Mouse (Mus musculus): ENCODE data around the gene Batf2. TPM values are rescaled to one million over a fixed set of nuclear protein-coding genes. Genes with fewer than 3 reads are reported as not detected.

Batf2 gene
- polyA plus RNA-seq, 1 experiment from 2014 or later, result not detected

- Histone ChIP-seq H3K36me3 (ENCODE audit: control insufficient read depth, insufficient read depth, low read length) (peaks cover 13% of the 10 kb centered on the region), H3K9me3 (replicated peaks; ENCODE audit: control insufficient read depth, low read length) (no peaks in the 10 kb centered on the region), H3K4me3 (ENCODE audit: low read depth, low read length) (peak within 1 kb of the TSS; percentile 48), H3K27me3 (replicated peaks; ENCODE audit: control insufficient read depth, insufficient read depth, low read length) (no peaks in the 10 kb centered on the region), H3K9ac (ENCODE audit: low read length) (peak within 1 kb of the TSS; percentile 80), H3K27ac (ENCODE audit: low read depth, low read length) (peak within 1 kb of the TSS; percentile 94), H3K4me1 (ENCODE audit: control insufficient read depth, insufficient read depth, low read length) (peaks cover 8% of the 10 kb centered on the region), H3K4me2 (ENCODE audit: low read length) (peak within 1 kb of the TSS; percentile 59)
- peak; percentile 96 for DNase-seq (ENCODE audit: low spot score)
- ATAC-seq, result peak; percentile 81
- under 1% methylated on average over 15 of the region's 15 CpGs for WGBS
These were observed 589 bp downstream of the Batf2 start, which contains the start of gene Arl2 for GRCm38 (mm10) chr19:6141394-6141749. Arl2 (minus strand) TSS chr19:6141548.

GRCm38 (mm10) chr19:6144842-6145241 is 4.1 kb downstream of the Batf2 start:
- Histone ChIP-seq H3K27ac (ENCODE audit: low read depth, low read length) (no peak overlapping the region), H3K27me3 (replicated peaks; ENCODE audit: control insufficient read depth, insufficient read depth, low read length) (no peaks in the 10 kb centered on the region), H3K4me1 (ENCODE audit: control insufficient read depth, insufficient read depth, low read length) (peaks cover 4% of the 10 kb centered on the region; the same call in 1 of the 2 replicates), H3K4me2 (ENCODE audit: low read length) (no peak overlapping the region), H3K4me3 (ENCODE audit: low read depth, low read length) (no peak overlapping the region), H3K9ac (ENCODE audit: low read length) (no peak overlapping the region), H3K9me3 (replicated peaks; ENCODE audit: control insufficient read depth, low read length) (no peaks in the 10 kb centered on the region), H3K36me3 (ENCODE audit: control insufficient read depth, insufficient read depth, low read length) (no peaks in the 10 kb centered on the region)
- WGBS, result 87% methylated on average over 5 of the region's 5 CpGs
- ATAC-seq (no peak), DNase-seq (ENCODE audit: low spot score) (no peak)

GRCm38 (mm10) chr19:6155174-6155573 is 14.4 kb downstream of the Batf2 start:
- no peaks in the 10 kb centered on the region for H3K4me1 ChIP-seq (ENCODE audit: control insufficient read depth, insufficient read depth, low read length)
- H3K9me3 ChIP-seq (replicated peaks; ENCODE audit: control insufficient read depth, low read length), result no peaks in the 10 kb centered on the region
- 89% methylated on average over 9 of the region's 9 CpGs for WGBS
- no peak overlapping the region for H3K27ac ChIP-seq (ENCODE audit: low read depth, low read length)
- no peaks in the 10 kb centered on the region for H3K36me3 ChIP-seq (ENCODE audit: control insufficient read depth, insufficient read depth, low read length)
- ATAC-seq, result no peak
- H3K27me3 ChIP-seq (replicated peaks; ENCODE audit: control insufficient read depth, insufficient read depth, low read length), result no peaks in the 10 kb centered on the region
- no peak overlapping the region for H3K4me3 ChIP-seq (ENCODE audit: low read depth, low read length)
- DNase-seq (ENCODE audit: low spot score), result no peak
- no peak overlapping the region for H3K9ac ChIP-seq (ENCODE audit: low read length)
- H3K4me2 ChIP-seq (ENCODE audit: low read length), result no peak overlapping the region

GRCm38 (mm10) chr19:6156372-6156771 is 15.6 kb downstream of the Batf2 start:
- Histone ChIP-seq H3K36me3 (ENCODE audit: control insufficient read depth, insufficient read depth, low read length) (no peaks in the 10 kb centered on the region), H3K4me2 (ENCODE audit: low read length) (no peak overlapping the region), H3K4me3 (ENCODE audit: low read depth, low read length) (no peak overlapping the region), H3K9ac (ENCODE audit: low read length) (no peak overlapping the region), H3K27me3 (replicated peaks; ENCODE audit: control insufficient read depth, insufficient read depth, low read length) (no peaks in the 10 kb centered on the region), H3K4me1 (ENCODE audit: control insufficient read depth, insufficient read depth, low read length) (no peaks in the 10 kb centered on the region), H3K9me3 (replicated peaks; ENCODE audit: control insufficient read depth, low read length) (no peaks in the 10 kb centered on the region), H3K27ac (ENCODE audit: low read depth, low read length) (no peak overlapping the region)
- no peak for ATAC-seq
- no peak for DNase-seq (ENCODE audit: low spot score)
- WGBS, result 71% methylated on average over 8 of the region's 8 CpGs

- no peak overlapping the region for H3K4me3 ChIP-seq (ENCODE audit: low read depth, low read length)
- no peak overlapping the region for H3K4me2 ChIP-seq (ENCODE audit: low read length)
- no peaks in the 10 kb centered on the region for H3K4me1 ChIP-seq (ENCODE audit: control insufficient read depth, insufficient read depth, low read length)
- no peaks in the 10 kb centered on the region for H3K27me3 ChIP-seq (replicated peaks; ENCODE audit: control insufficient read depth, insufficient read depth, low read length)
- no peaks in the 10 kb centered on the region for H3K9me3 ChIP-seq (replicated peaks; ENCODE audit: control insufficient read depth, low read length)
- H3K27ac ChIP-seq (ENCODE audit: low read depth, low read length), result no peak overlapping the region
- ATAC-seq, result no peak
- no peak for DNase-seq (ENCODE audit: low spot score)
- no peaks in the 10 kb centered on the region for H3K36me3 ChIP-seq (ENCODE audit: control insufficient read depth, insufficient read depth, low read length)
- no peak overlapping the region for H3K9ac ChIP-seq (ENCODE audit: low read length)
- WGBS, result 84% methylated on average over 6 of the region's 6 CpGs
These were observed 16.4 kb downstream of the Batf2 start for GRCm38 (mm10) chr19:6157220-6157619.

- DNase-seq (ENCODE audit: low spot score) (no peak), ATAC-seq (no peak)
- Histone ChIP-seq H3K27ac (ENCODE audit: low read depth, low read length) (no peak overlapping the region), H3K36me3 (ENCODE audit: control insufficient read depth, insufficient read depth, low read length) (no peaks in the 10 kb centered on the region), H3K4me2 (ENCODE audit: low read length) (no peak overlapping the region), H3K9me3 (replicated peaks; ENCODE audit: control insufficient read depth, low read length) (no peaks in the 10 kb centered on the region), H3K4me1 (ENCODE audit: control insufficient read depth, insufficient read depth, low read length) (no peaks in the 10 kb centered on the region), H3K9ac (ENCODE audit: low read length) (no peak overlapping the region), H3K27me3 (replicated peaks; ENCODE audit: control insufficient read depth, insufficient read depth, low read length) (no peaks in the 10 kb centered on the region), H3K4me3 (ENCODE audit: low read depth, low read length) (no peak overlapping the region)
- WGBS, result 74% methylated on average over 10 of the region's 10 CpGs
These were observed 23.2 kb downstream of the Batf2 start for GRCm38 (mm10) chr19:6163872-6164547.

- Histone ChIP-seq H3K4me2 (ENCODE audit: low read length) (no peak overlapping the region), H3K4me3 (ENCODE audit: low read depth, low read length) (no peak overlapping the region), H3K4me1 (ENCODE audit: control insufficient read depth, insufficient read depth, low read length) (no peaks in the 10 kb centered on the region), H3K27ac (ENCODE audit: low read depth, low read length) (no peak overlapping the region), H3K27me3 (replicated peaks; ENCODE audit: control insufficient read depth, insufficient read depth, low read length) (no peaks in the 10 kb centered on the region), H3K9me3 (replicated peaks; ENCODE audit: control insufficient read depth, low read length) (no peaks in the 10 kb centered on the region), H3K36me3 (ENCODE audit: control insufficient read depth, insufficient read depth, low read length) (no peaks in the 10 kb centered on the region), H3K9ac (ENCODE audit: low read length) (no peak overlapping the region)
- DNase-seq (ENCODE audit: low spot score) (no peak), ATAC-seq (no peak)
- WGBS, result 79% methylated on average over 4 of the region's 4 CpGs
These were observed 26.0 kb downstream of the Batf2 start for GRCm38 (mm10) chr19:6166750-6167149.

- no peaks in the 10 kb centered on the region for H3K36me3 ChIP-seq (ENCODE audit: control insufficient read depth, insufficient read depth, low read length)
- no peak overlapping the region for H3K4me3 ChIP-seq (ENCODE audit: low read depth, low read length)
- no peak for DNase-seq (ENCODE audit: low spot score)
- no peak overlapping the region for H3K27ac ChIP-seq (ENCODE audit: low read depth, low read length)
- no peaks in the 10 kb centered on the region for H3K9me3 ChIP-seq (replicated peaks; ENCODE audit: control insufficient read depth, low read length)
- no peaks in the 10 kb centered on the region for H3K27me3 ChIP-seq (replicated peaks; ENCODE audit: control insufficient read depth, insufficient read depth, low read length)
- no peak overlapping the region for H3K9ac ChIP-seq (ENCODE audit: low read length)
- WGBS, result 77% methylated on average over 8 of the region's 8 CpGs
- ATAC-seq, result no peak
- H3K4me1 ChIP-seq (ENCODE audit: control insufficient read depth, insufficient read depth, low read length), result no peaks in the 10 kb centered on the region
- no peak overlapping the region for H3K4me2 ChIP-seq (ENCODE audit: low read length)
These were observed 30.4 kb downstream of the Batf2 start for GRCm38 (mm10) chr19:6171215-6171614.

- Histone ChIP-seq H3K27me3 (replicated peaks; ENCODE audit: control insufficient read depth, insufficient read depth, low read length) (no peaks in the 10 kb centered on the region), H3K27ac (ENCODE audit: low read depth, low read length) (no peak overlapping the region), H3K4me3 (ENCODE audit: low read depth, low read length) (no peak overlapping the region), H3K4me2 (ENCODE audit: low read length) (no peak overlapping the region), H3K4me1 (ENCODE audit: control insufficient read depth, insufficient read depth, low read length) (no peaks in the 10 kb centered on the region), H3K9me3 (replicated peaks; ENCODE audit: control insufficient read depth, low read length) (no peaks in the 10 kb centered on the region), H3K9ac (ENCODE audit: low read length) (no peak overlapping the region), H3K36me3 (ENCODE audit: control insufficient read depth, insufficient read depth, low read length) (no peaks in the 10 kb centered on the region)
- 76% methylated on average over 5 of the region's 5 CpGs for WGBS
- ATAC-seq (no peak), DNase-seq (ENCODE audit: low spot score) (no peak)
These were observed 34.0 kb downstream of the Batf2 start for GRCm38 (mm10) chr19:6174771-6175170.
